Mouse (Mus musculus) monocyte, adult 59 days (primary cell): Measurements from ENCODE around the gene Fam205a1. TPM values are rescaled to one million over a fixed set of nuclear protein-coding genes. Genes with fewer than 3 reads are reported as not detected.

Experiments
- total RNA-seq, 2 experiments: library from RNA; stranded (reverse); gene quantifications; one replicate each; pipeline ENCODE4 v1.2.4; 2023

Fam205a1 gene
- not detected for total RNA-seq

GRCm38 (mm10) chr4:42853788-42854187 lies at the start of gene Fam205a1:
Fam205a1 (minus strand) TSS chr4:42853888.

GRCm38 (mm10) chr4:42874134-42874533 lies 20.4 kb upstream of the Fam205a1 start, which contains the start of gene Fam205c:
Fam205c (minus strand) TSS chr4:42874234.

GRCm38 (mm10) chr4:42856671-42857070 lies 3.0 kb upstream of the Fam205a1 start, which contains the start of gene Gm12394:
Gm12394 (minus strand) TSS chr4:42856771.

Other genes starting within 250 kb of the Fam205a1 start
- gene Gm10591, start 241.7 kb downstream of the Fam205a1 start, total RNA-seq, result not detected
- 1 to 10 TPM in 1 of 2 experiments, not detected in 1; 1.6 TPM for gene Gm2564, start 224.2 kb downstream of the Fam205a1 start, total RNA-seq
- gene Ccl27b, start 198.6 kb downstream of the Fam205a1 start, total RNA-seq, result not detected
- not detected for gene Il11ra2, start 192.0 kb downstream of the Fam205a1 start, total RNA-seq
- gene 4930578G10Rik, start 118.3 kb downstream of the Fam205a1 start, total RNA-seq, result not detected
- gene Ccl19, start 97.3 kb downstream of the Fam205a1 start, total RNA-seq, result not detected
- gene Ccl21a, start 79.9 kb downstream of the Fam205a1 start, total RNA-seq, result not detected
- gene Gm12394, start 2.9 kb upstream of the Fam205a1 start, total RNA-seq, result not detected
- gene Fam205c, start 20.3 kb upstream of the Fam205a1 start, total RNA-seq, result not detected
- not detected for gene Phf24, start 62.8 kb upstream of the Fam205a1 start, total RNA-seq
- 10 to 100 TPM; 14.3 to 14.6 TPM for gene Dnajb5, start 95.9 kb upstream of the Fam205a1 start, total RNA-seq
- gene 1700022I11Rik, start 115.7 kb upstream of the Fam205a1 start, total RNA-seq, result not detected
- gene Vcp, start 146.6 kb upstream of the Fam205a1 start, total RNA-seq, result 100 to 1,000 TPM; 115 to 119 TPM
- gene Fancg, start 156.6 kb upstream of the Fam205a1 start, total RNA-seq, result 10 to 100 TPM; 18.4 to 23.1 TPM
- 10 to 100 TPM; 11.7 to 12.1 TPM for gene Pigo, start 171.9 kb upstream of the Fam205a1 start, total RNA-seq
- gene Stoml2, start 177.8 kb upstream of the Fam205a1 start, total RNA-seq, result 10 to 100 TPM; 61.5 to 64.6 TPM
- 10 to 100 TPM; 54.2 to 74.8 TPM for gene Fam214b, start 192.3 kb upstream of the Fam205a1 start, total RNA-seq
- 1 to 10 TPM; 2.9 to 3.3 TPM for gene Unc13b, start 205.1 kb upstream of the Fam205a1 start, total RNA-seq